Mouse (Mus musculus): ENCODE measurements at regions not wholly inside any gene's neighbourhood (a gene's known extent, or its start where the extent isn't known, plus 50 kb on each side); places are given as distances from the start of the nearest gene placed in this dataset.

DNA sequence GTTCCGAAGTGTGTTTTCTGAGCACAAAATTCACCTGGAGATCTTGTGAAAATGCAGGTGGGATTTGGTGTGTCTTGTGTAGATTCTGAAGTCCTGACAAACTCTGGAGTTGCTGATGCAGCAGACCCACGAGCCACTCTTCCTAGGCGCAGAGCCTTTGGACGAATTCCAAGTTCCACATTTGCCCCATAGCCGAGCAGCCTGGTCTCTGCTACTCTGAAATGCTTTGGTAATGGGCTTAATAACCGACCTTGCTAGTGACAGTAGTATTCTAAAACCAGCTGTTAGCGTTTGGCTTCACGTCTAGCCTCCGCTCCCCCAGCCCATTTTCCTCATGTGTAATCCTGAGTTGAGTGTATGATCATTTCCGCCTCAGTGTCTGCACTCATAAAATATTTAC is 139.5 kb downstream of the Usp46 start:
- no peak for TF ChIP-seq GATA1 (IDR thresholded peaks at IDR 0.05; ENCODE audit: borderline replicate concordance, low read length)
- TF ChIP-seq CTCF (IDR thresholded peaks at IDR 0.05; ENCODE audit: low read depth, low read length), result no peak

All from G1E (cell line).